Mouse (Mus musculus) cerebellum, adult 9-11 months (tissue): ENCODE measurements around the gene Fnip2.
A peak's percentile ranks its signal among the peaks of the same experiment; 100 is the strongest.
"Not testable (repeated sequence)": the region's sequence is repeated elsewhere in the genome, so short reads cannot be mapped to it uniquely, and the experiment has no call there.

Source experiments
- DNase-seq: peaks from one replicate; pipeline ENCODE4 v3.0.0; 2022

Fnip2 gene

DNA sequence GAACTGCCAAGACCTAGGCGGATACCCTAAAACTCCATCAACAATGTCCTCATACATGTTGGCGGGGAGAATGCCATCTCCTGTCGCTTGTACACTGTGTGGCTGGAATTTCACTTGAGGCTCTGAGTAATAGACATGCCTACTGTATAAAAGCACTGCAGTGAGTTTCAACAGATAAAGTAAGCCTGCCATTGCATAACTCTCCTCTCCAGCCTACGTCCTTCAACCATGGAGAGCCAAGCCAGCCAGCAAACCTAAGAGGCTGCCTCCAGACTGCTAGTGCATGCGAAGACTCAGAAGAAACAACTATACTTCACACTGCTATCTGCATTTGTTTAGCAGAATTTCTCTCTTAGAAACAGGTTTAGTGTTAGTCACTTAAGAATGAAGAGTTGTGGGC lies 95.2 kb downstream of the Fnip2 start:
- no peak for DNase-seq

DNA sequence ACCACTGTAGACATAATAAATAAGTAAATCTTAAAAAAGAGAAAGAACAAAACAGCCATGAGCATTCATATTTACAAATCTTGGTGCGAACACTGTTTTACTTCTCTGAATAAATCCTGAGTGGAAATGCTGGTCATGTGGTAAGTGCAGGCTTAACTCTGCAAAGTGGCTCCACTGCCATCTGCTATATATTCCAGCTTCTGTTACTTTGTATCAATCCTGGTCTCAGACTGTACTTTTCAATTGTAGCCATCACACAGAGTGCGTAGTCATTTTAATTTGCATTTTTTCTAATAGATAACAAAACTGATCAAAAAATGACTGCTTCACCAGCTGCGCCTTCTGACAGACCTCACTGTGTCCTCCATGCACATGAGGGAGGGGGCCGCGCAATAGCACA lies 98.2 kb downstream of the Fnip2 start:
- no peak for DNase-seq

DNA sequence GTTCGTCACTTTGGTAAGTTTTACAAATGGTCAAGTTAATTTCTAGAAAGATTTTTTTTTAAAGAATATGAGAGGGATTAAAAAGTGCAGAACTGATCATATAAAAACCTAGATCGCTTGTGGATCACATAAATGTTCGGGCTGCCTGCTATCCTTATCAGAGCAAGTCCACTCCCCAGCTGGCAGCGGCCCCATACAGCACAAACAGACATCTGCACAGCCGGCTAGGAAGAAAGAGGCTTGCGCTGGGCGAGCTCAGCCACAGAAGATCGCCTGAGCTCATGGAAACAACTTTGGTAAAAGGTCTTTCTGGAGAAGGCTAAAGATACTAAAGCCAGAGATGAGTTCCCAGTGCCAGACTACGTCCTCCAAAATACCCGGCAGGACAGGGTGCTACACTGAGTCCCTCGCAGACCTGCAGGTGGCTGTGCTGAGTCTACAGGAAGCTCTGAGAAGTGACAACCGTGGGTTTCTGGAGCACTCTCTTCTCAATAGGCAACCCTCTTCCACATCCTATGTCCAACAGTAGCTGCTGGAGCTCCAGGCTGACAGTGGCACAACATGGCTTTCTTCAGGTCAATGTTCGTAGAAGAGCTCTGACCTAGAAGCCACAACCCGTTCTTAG lies 108.8 kb downstream of the Fnip2 start:
- no peak for DNase-seq

DNA sequence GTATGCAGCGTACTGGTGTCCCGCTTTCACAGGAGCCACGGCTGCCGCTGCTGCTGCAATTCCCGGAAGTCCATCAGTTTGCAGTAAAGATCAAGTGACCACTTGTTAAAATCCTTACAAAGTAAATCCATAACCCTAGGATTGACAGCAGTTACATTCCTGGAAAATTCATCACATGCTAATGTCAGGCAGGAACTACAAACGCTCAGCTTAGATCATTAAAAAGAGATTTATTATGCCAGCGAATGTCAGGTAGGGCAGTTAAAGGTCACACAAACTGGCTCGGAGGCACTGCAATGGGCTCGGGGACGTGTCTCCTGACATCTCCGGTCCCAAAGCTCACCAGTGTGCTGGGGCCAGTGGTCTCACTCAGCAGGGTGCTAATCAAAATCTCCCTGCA lies 111.8 kb downstream of the Fnip2 start:
- DNase-seq: no peak

DNA sequence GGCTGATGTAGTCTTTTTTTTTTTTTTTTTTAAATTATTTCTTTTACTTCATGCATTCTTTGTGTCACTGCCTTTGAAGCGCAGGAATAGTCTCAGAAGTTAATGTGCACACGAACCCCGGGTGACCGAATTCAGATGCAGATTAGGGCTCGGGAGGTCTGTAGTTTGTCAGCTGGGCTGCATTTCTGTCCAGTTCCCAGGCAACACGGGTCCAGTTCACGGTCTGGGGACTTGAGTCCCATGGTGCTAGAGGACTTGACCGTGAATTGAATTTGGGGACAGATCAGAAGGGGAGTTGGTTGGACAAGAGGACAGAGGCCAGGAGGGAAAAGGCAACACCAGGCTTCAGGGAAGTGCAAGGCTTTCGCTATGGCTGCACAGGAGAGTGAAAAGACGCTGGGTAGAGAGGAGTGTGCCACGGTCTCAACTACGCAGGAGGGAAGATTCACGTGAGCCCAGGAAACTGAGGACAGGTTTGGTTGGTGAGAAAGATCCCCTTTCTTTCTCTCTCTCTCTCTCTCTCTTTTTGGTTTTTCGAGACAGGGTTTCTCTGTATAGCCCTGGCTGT lies 114.8 kb downstream of the Fnip2 start:
- no peak for DNase-seq

DNA sequence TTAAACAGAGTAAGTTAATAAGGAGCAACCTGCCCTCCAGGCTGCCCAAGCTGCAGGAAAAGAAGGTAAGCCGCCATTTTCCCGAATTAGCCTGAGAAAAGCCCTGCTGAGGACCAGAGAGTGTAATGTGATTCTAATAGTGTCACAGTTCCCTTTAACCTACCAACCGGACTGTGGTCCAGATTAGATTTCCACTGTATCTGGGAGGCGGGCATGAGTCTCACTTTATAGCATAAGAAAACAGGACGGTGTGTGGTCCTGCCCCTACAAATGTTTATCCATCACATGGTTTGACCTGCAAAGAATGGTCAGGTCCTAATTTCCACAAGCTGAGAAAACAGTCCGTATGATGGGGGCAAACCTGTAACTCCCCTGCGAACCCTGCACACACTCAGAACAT lies 118.2 kb downstream of the Fnip2 start:
- no peak for DNase-seq

DNA sequence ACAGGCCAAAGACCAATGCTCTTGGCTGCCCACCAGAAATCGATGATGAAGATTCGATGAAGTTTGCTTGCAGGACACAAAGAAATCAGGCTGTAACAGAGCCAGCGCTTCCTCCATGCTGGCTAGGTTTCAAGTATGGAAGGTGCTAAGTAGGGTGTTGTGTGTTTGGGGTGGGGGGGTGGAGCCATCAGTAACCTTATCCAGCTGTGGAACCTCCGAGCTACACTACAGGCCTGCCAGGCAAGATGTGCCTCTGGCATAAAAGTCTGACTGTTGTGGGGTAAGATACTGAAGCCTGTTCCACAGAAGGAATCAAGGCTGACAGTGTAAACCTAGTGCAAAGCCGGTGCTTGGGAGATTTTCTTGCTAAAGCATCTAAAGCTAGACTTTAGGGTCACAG lies 119.2 kb downstream of the Fnip2 start:
- DNase-seq: no peak

DNA sequence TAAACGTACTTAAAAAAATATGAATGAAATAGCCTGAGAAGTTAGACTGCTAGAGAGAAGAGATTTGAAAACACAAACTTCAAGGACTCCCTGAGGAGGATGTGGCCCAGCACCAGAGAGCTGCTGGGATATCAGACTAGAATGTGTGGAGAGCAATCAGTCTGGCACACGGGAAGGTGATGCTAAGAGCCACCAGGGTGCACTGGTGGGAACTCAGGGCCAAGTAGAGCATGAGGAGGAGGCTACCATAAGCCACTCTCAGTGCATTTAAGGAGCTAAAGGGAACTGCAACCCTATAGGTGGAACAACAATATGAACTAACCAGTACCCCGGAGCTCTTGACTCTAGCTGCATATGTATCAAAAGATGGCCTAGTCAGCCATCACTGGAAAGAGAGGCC lies 120.9 kb downstream of the Fnip2 start:
- DNase-seq: not testable (repeated sequence)

DNA sequence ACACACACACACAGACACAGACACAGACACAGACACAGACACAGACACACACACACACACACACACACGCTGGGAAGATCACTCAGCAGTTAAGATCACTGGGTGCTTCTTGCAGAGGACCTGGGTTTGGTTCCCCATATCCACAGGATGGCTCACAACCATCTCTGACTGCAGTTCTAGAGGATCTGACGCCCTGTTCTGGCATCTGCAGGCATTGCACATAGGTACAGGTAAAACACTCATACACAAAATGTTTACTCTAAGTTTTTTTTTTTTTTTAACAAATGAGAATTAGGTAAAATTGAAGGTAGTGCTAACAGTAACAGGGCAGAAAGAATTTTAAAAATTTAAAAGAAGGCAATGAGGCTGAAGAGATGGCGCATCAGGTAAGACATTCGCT lies 121.5 kb downstream of the Fnip2 start:
- DNase-seq: no peak

DNA sequence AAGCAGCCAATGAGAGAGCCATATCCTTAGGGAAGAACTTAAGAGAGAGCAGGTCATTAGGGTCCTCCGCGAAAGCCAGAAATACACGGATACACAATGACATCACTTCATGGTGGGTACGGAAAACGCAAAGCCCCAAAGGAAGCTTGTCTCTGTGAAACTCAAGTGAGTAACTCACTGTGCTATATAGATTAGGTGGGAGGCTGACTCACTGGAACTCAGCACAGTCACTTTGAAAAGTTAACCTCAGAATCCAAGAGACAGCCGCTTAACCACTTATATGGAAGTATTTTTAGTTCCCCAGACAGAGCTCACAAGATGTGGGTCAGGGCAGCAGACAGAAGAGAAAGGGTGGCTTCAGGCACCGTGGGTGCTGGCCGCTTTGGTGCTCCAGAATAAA lies 122.6 kb downstream of the Fnip2 start:
- DNase-seq: no peak

DNA sequence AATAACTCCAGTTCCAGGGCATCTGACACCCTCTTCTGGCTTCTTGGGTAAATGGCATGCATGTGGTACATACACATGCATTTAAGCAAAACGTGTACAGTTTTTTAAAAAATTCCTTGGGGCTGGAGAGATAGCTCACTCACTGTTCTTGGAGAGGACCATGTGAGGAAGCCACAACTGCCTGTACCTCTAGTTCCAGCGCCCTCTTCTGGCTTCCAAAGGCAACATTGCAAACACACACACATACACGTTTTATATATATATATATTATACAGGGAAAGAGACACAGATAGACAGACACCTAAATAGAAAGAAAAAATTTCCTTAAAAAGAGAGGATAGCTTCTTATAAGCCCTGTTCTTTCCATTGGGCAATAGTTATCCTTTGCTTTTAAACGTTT lies 123.7 kb downstream of the Fnip2 start:
- DNase-seq: no peak

DNA sequence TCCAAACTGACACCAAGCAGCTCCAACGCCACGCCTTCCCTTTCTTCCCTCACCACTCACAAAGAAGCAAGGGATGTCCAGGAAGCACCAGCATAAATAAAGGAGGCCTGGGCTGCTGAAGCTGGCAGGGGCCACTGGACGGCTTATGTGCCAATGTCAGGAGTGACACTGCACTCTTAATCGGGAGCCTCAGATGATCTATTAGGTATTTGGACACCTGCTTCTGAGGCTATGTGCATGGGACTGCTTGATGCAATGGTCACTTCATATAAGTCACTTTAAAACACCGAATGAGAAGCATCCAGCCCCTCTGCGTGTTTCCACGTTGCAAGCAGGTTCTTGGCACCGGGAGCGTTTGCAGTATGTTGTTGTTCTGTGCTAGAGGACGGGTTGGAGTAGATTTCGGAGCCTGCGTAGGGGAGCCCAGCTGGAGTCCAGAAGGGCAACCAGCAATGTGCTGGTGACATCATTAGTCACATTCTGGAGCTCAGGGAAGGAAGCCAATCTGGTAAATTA lies 126.6 kb downstream of the Fnip2 start:
- peak; percentile 87 for DNase-seq

DNA sequence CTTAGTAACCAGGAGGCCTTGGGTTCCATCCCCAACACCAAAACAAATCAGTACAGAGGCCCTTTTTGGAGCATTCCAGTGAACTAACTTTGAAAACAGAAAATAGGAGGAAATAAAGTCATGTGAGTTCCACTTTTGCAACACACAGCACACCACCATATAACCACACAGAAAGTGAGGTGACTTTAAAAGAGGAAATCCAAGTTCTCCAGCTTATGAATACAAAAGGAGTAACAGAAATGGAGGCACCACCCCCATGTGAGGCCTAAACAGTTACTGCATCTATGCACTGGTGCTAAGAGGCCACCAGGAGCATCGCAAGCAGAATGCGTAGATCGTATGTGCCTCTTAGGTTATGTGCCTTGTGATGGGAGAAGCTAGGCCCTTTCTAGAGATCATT lies 129.3 kb downstream of the Fnip2 start:
- no peak for DNase-seq

DNA sequence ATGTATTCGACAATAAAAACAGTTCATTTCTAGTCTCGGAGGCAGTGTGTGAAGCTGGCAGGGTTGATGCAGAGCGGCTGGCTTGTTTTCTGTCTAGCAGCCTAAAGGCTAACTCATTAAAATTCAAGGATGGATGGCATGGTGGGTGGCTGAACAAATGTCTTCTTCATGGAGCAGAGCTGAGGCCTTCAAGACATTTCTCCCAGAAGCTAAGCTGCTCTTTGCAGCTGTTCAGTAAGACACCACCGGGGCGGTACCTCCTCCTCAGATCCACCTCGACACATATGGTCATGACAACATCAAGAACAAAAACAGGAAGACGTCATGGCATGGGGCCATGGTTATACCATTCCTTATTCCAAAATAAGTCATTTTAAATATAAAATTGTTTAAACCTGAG lies 131.4 kb downstream of the Fnip2 start:
- no peak for DNase-seq

DNA sequence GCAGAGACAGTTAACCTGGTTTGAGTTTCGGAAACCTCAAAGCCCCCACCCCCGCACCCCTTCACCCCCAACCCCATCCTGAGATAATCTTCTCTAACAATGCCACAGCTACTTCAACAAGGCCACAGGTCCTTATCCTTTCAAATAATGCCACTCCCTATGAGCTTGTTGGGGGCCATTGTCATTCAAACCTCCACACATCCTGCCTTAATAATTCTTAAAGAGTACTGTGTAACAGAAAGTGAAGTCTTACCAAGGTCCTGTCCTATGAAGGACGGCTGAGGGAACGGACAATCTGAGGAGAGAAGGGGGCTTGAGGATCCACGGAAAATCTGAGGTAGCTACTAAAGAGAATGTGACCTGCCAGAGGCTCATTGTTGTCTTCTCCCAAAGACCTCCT lies 132.6 kb downstream of the Fnip2 start:
- DNase-seq: no peak

DNA sequence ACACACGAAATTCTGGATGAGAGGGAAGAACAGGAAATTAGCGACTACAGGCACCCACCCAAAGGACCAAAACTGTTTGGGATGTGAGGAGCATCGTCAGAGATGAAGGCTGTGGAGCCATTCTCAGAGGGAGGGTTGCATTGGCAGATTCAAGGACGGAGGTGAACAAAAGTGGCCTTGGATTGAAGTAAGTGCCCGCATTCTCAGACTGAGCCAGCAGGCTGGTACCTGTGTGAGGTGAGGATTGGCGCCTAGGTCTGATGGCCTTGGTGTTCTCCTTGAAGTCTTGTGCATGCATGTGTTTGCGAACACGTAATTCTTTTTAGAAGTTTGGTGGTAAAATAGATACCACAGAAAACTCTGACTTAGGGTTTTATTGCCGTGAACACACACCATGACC lies 133.2 kb downstream of the Fnip2 start:
- no peak for DNase-seq

DNA sequence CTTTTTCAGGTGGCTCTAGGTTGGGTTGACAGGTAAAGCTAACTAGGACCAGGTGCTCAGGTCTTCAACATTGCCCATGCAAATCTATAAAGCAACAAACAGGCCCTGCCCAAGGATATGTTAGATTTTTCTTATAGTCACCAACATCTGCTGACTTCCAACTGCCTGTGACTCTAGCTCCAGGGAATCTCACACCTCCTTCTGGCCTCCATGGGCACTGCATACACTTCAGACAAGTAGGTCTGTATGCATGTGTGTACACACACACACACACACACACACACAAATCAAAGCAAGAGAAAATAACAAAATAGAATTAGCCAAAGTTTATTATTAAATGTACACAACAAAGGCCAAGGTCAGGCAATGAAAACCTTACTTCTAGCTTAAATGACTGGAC lies 134.0 kb downstream of the Fnip2 start:
- DNase-seq: no peak

DNA sequence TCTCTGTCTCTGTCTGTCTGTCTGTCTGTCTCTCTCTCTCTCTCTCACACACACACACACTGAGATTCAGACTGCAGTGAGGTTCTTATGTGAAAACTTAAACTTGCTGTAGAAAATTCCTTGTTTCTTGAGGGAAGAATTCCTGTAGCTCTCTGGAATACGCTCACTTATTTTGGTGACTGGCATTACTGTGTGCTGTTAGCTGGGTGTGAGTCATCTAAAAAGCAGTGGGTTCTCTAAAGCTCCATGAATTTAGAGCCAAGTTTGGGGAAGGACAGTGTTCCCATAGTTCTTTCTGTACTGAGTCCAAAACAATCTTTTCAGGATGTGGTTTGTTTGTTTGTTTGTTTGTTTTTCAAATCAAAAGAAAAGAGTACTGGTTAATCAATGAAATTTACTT lies 142.2 kb downstream of the Fnip2 start:
- DNase-seq: no peak

DNA sequence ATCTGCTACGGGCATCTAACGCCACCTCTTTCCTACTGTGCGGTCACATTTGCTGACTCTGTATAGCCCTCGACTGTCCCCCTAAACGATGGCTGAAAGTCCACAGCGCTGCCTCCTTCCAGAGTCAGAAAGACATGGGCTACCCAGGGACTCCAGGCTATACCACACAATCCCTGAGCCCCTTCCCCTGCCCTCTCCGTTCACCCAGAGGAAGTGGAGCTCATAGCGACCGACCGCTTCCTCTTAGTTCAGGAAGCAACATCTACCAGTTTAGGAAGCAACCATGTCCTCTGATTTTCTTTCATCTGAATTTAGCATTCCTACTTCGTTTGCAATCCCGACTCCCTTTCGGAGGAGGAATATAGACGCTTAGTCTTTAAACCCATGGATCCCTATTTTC lies 148.7 kb downstream of the Fnip2 start:
- DNase-seq: no peak

DNA sequence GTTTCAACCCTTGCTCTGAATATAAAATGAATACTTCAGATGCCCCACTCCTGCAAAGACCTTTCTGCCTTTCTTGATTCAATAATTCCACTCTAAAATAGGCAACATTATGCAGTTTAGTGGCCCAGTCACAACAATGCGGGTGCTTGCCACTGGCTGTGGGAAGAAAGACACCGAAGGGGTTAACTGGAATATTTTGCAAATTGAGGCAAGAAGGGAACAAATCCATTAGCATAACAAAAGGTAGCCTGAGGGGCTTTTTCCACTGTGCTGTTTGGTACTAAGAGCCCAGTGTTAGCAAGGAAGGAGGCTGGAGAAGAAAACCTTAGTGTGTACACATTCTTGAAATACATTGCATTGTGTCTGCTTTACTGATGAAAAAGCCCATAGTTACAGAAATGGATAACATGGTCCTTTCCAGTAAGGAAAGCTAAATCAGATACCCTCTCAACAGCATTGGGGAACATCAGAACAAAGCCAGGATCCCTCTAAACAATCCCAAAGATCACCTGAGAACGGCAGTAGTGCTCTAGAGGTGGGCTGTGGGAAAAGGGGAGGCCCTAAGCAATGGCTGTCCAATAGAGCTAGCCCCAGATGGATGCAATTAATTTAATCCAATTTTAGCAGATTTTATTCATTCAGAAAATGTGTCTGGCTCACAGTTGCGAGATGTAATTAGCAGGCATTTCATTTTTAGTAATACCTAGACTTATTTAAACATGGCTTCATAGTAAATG lies 150.5 kb downstream of the Fnip2 start:
- no peak for DNase-seq

DNA sequence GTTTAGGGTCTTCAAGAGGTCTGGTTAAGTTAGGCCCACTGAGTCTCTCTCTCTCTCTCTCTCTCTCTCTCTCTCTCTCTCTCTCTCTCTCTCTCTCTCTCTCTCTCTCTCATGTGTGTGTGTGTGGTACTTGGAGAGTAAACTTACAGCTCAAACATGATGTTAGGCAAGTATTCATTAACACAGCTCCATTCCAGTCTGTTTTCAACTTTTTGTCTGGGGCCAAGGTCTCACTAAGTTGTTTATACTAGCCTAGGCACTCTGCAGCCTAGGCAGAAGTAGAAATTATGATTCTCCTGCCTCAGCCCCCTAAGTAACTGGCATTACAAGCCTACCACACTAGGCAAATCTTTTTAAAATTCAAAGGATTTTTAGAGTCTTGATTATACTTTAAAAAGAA lies 151.7 kb downstream of the Fnip2 start:
- no peak for DNase-seq

DNA sequence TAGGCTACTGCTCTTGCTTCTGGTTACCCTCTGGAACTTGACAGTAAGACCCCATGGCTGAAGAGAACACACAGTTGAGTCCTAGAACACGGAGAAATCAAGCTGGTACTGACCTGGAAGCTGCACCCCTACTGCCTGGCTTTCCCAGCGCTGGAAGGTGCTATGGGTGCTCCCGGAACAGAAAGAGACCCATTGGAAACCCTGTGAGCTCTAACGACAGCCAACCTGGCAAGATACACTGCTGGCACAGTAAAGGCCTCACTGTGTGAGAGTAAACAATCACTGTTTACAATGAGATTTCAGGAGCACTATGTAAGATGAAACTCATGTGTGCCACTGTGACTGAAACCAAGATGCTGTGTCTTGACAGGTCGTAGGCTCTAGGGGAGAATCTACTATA lies 152.5 kb downstream of the Fnip2 start:
- no peak for DNase-seq

DNA sequence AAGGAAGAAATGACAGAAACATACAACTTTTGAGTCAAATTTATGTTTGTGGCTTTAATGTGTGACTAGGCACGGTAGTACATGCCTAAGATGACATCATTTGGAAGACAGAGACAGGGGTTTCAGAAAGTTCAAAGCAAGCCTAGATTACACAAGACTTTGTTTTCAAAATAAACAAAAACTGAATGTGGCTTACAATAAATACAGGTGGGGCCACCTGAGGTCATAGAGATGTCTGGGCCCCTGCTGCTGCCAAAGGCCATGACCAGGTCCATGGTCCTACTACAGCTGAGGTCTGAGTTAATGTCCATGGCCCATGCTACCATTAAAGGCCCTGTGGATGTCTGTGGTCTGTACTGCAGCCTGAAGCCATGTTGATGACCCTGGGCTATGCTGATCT lies 154.1 kb downstream of the Fnip2 start:
- no peak for DNase-seq

DNA sequence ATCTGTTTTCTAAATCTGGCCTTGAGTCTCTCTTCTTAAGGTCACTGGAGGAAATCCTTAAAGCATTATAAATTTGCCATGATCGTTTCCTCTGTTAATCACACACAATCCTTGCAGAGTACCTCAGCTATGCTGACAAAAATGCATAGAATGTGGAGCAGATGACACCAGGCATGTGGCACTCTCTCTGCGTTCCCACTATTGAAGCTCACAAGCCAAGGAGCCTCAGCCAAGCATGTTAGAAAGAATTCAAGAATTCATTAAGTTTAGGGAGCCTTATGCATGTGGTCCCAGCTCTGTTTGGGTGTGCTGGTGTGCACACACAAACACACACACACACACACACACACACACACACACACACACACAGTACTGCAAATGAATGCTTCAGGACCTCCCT lies 155.9 kb downstream of the Fnip2 start:
- no peak for DNase-seq

DNA sequence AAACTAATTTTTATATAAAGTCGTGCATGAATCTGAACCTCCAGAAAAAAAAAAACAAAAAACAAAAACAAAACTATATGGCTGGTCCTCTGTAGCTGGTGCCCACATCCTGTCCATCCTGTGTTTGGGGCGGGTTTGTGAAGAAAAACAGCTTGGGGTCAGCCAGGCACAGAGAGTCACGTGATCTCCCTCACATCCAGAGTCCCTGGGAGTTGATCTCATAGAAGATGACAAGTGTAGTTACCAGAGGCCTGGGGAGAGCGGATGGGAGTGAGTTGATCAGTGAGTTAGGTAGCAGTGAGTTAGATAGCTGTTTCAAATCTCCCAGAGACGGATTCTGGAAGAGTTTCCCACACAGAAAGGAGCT lies 157.0 kb downstream of the Fnip2 start:
- no peak for DNase-seq
